Mouse (Mus musculus): Measurements from ENCODE around the gene Cfap45.

Cfap45 gene

DNA sequence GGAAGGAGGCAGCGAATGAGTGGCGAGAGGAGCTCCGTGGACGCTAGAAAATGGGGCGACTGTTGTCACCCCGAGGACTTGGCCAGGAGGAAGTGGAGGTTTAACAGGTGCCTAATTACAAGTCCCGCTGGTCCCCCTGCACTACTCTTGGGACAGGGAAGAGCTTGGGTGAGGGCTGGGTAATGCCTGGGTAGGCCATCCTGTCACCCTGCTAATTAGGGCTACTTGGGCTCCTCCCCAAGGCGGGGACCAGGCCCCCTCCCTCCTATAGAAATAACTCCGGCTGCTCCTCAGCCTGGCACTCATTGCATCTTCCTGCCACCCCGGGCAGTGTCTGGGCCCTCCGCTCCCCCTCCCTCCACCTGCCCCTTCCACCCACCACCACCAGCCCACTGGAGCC is 35.0 kb downstream of the Cfap45 start, which contains the start of gene Vsig8:
Vsig8 (plus strand) TSS at position 301 of the 400 bp plus-strand sequence.
- DNase-seq (ENCODE audit: low read depth, low spot score), result no peak

DNA sequence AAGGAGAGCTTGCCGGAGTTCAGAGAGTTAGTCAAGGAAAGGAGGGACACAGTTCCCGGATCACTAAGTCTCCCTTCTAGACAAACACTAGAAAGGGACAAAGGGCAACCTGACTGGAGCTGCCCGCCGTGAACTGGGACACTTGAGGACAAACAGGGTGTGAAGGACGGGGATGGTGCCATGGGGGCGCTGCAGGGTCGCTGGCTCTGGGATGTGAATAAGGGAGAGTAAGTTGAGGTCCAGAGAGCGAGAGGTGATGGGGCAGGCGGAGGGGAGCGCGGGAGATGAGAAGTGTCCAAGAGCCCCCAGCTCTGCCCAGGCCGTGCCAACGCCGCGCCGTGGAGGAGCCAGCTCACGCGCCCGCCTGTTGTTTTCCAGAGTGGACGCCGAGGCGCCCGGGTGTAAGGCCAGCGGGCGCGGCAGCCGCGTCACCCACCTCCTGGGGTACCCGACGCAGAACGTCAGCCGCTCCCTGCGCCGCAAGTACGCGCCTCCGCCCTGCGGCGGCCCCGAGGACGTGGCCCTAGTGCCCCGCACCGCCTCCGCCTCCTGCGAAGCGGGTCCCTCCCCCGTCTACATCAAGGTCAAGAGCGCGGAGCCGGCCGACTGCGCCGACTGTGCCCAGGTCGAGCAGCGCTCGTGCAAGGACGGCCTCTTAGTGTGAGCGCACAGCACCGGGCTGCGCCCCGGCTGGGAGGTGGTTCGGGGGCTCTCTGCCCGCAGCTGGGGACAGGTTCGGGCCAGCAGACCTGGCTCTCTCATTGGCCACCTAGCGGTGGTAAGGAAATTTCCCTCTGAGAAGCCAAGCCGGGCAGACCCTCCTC is 42.3 kb downstream of the Cfap45 start:
- peak; percentile 57 for DNase-seq (ENCODE audit: low read depth, low spot score)

DNA sequence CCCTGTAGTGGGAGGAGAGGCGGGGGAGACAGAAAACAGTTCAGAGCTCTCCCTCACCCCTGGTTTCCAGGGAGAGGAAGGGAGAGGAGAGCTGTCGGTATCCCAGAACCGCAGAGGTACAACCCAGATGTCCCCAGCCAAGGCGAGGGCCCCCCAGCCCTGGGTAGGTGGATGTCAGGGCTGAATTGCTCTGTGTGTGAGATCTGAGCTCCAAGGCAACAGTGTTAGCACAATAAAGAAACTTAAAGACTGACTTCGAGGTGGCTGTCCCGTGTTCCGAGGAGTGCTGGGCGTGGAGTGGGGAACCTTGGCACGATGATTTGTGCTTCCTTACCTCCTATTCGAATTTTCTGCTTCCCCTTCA is 42.8 kb downstream of the Cfap45 start:
- DNase-seq (ENCODE audit: low read depth, low spot score), result no peak

DNA sequence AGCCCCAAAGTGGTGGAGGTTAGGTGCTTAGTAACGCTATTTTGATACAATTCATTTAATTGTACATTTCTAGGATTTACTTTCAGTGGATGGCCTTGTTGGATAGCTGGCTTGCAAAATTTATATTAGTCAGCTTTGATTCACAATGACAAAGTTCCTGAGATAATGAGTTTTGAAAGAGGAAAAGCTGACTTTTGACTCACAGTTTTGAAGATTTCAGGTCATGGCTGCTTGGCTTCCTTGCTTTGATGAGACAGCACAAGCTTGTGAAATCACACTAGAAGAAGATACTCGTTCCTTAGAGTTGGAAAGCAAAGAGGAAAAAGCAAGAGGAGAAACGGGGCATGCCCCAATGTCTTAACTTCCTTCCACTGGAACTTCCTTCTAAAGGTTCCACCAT is 45.5 kb downstream of the Cfap45 start:
- DNase-seq (ENCODE audit: low read depth, low spot score), result no peak

DNA sequence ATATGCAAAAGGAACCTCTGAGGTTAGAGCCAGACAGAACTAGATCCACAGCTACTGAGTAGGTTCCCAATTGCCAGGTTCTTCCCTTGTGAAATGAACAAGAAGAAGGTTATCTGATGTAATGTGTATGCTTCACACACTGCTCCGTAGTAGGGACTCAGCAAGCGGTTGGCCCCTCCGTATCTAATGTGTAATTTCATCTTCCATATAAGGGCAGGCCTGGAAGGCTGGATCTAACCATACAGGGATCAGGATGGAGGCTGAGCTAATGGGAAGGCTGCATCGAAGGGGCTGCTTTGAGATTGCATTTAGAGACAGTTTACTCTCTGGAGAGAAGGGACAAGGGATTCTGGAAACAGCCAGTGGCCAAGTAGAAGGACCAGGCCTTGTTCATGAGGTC is 47.2 kb downstream of the Cfap45 start:
- DNase-seq (ENCODE audit: low read depth, low spot score), result no peak

DNA sequence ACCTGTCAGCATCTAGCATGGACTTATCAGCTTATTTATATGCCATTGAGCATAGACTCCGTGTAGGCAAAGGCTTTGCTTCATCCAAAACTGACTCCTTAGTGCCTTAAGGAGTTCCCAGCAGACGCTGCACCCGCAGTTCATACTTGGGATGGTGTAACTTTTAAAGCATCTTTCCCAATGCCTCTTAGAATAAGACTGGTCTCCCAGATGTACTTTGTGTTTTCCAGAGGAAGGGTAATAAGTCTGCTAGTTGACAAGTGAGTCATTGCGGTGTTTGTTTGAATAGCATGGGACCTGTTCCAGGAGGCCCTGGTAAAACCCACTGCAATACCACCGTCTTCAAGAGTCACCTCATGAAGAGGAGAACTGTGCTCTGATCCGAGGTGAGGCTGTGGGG is 59.5 kb downstream of the Cfap45 start:
- DNase-seq (ENCODE audit: low read depth, low spot score), result no peak

DNA sequence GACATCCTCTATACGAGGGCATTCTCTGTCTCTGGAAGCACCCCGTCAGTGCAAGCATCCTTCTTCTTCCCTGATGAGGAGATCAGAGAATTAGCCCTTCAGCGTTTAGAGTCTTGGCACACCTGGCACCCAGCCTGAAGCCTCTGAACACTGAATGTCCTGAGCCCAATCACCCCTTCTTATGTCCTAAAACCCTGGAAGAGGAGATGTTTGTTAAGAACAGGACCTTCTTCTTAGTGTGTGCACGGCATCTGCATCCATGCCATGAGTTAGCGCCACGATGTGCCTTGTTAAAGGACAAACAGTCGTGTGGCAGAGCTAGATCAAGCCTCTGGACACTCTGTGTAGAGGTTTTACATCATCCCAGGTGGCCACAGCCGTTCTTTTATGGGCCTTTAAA is 61.8 kb downstream of the Cfap45 start:
- no peak for DNase-seq (ENCODE audit: low read depth, low spot score)

DNA sequence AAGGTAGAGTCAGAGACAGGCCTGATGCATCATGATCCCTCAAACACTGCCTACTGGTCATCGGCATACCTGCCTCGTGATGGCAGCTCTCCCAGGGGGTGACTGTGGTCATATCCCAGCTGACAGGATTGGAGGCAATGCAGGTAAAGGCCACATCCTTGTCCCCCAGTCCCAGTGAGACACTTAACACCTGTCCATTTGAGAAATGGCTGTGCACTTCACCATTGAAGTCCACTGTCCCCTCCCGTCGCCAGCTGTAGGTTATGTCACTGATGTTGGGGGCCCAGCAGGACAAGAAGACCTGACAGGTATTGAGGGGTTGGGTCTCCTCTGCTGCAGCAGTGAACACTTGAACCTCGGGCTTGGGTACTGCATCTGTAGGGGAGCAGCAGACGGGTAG is 63.7 kb downstream of the Cfap45 start:
- DNase-seq (ENCODE audit: low read depth, low spot score), result no peak

DNA sequence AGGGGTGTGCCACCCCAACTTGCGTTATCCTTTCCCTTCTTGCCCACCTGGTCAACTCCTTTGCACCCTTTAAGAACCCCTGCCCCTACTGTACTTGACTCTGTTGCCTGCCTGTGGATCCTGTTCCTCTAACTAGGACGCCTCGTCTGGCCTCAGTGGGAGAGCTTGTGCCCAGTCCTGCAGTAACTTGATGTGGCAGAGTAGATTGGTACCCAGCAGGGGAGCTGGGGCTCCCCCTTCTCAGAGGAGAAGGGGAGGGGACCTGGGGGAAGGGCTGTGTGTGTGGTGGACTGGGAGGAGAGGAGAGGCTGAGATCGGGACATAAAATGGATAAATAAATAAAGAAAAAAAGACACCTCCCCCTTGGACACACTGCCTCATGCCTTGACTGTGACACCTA is 64.4 kb downstream of the Cfap45 start:
- no peak for DNase-seq (ENCODE audit: low read depth, low spot score)

DNA sequence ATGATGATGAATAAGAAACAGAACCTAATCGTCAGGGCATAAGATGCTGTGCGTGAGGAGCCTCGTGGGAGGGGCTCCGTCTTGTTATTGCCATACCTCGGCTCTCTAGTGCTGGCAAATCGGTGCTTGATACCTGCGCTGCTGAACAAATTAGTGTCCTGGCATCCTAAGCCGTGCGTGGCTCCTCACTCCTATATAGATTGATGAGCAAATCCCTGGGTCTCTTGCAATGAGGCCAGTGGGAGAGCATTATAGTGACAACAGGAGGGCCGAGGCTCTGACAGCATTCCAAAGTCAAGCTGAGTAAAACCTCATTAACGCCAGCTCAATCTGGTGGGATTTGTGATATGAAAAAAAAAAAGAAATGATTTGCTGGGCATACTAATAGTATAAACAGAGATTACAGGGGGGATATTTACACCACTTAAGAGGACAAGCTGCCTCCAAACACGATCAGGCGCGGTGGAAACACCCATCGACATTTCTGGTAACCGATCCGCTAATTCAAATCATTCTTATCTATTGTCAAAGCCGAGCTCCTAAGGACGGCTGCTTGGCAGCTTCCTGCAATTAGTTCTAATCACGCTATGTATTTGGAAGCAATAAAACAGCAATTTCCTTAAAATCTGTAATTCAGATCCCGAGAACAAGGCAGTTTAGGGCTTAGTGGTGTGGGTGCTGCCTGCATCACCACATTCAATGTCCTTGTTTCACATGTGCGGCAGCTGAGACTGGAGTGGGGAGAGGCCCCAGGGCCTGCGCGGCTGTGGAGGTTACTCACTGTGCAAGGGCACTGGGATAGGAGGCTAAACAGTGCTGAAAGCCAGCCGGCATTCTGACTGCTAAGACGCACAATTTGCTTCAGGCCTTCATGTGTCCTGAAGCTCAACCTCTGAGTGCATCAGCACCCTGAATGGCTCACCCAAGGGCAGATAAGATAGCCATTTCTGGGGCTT is 65.3 kb downstream of the Cfap45 start:
- DNase-seq (ENCODE audit: low read depth, low spot score), result no peak

DNA sequence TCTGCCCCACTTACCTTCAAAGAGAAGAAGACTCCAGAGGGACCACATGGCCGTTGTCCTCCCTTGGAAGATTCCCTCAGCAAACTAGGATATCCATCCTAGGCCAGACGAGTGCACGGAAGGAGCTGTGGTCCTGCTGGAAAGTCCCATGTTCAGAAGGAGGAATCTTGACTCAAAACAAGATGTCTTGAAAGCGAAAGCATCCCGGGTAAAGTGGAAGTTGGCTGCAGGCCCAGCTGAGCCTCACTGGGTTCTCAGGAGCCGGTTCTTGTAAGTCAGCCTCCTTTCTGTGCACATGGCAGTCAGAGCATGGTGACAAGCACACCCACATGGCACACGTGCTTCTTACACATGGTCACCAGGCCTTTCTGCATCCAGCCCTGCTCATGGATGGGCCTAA is 69.8 kb downstream of the Cfap45 start, which contains the start of gene Slamf8:
Slamf8 (minus strand) TSS at position 184 of the 400 bp plus-strand sequence.
- no peak for DNase-seq (ENCODE audit: low read depth, low spot score)

DNA sequence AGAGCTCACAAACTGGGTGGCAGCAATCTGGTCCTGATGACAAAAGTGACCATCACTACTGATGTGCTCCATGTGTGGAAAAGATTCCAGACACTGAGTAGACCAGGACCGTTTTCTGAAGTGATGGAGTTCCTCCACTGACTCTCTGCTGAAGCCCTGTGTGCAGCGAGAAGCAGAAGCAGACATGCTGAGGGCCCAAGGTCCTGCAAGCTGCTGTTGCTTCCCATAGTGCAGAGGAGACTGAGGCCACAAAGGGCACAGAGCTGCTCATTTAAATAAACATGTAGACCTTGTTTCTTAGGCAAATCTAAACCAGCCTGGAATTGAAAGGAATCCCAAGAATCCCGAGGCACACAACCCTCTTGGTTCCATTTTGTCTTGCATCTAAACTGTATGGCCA is 72.7 kb downstream of the Cfap45 start:
- no peak for DNase-seq (ENCODE audit: low read depth, low spot score)

DNA sequence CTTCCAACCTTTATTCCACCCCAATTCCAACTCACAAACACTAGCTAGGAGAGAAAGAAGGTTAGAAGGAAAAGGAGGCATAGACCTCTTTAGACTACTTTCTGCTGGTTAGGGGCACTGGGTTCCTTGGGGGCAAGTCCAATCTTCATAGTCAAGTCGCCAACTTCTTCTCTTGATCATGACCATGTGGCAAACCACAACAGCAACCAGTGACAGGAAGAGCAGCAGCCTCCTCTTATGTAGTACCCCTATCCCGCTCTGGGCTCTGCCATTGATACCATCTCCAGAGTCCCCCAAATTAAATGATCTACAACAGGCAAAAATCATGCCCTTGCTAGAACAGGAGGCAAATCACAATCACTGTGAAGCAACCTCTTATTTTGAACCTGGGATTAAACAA is 73.4 kb downstream of the Cfap45 start:
- no peak for DNase-seq (ENCODE audit: low read depth, low spot score)

DNA sequence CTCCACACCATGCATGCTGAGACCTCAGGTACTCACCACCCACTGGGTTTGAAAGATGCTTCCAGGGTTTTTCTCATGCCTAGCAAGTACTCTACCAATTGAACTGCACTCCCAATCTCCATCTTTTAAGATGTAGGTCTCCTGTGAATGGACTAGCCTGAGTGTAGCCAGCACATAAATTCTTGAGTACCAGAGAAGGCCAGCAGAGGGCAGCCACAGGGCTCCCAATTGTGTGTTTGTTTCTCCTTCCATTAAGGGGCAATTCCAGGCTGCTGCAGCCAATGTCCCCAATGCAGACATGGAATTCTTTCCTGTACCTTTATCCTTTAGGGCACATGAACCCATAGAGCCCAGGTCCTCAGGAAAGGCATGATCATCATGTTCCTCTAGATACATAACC is 73.9 kb downstream of the Cfap45 start:
- peak; percentile 9 for DNase-seq (ENCODE audit: low read depth, low spot score)
